Mouse (Mus musculus): ENCODE results near the gene Mapk8ip2.
"Not testable (repeated sequence)": the region's sequence is repeated elsewhere in the genome, so short reads cannot be mapped to it uniquely, and the experiment has no call there.

The Mapk8ip2 gene

DNA sequence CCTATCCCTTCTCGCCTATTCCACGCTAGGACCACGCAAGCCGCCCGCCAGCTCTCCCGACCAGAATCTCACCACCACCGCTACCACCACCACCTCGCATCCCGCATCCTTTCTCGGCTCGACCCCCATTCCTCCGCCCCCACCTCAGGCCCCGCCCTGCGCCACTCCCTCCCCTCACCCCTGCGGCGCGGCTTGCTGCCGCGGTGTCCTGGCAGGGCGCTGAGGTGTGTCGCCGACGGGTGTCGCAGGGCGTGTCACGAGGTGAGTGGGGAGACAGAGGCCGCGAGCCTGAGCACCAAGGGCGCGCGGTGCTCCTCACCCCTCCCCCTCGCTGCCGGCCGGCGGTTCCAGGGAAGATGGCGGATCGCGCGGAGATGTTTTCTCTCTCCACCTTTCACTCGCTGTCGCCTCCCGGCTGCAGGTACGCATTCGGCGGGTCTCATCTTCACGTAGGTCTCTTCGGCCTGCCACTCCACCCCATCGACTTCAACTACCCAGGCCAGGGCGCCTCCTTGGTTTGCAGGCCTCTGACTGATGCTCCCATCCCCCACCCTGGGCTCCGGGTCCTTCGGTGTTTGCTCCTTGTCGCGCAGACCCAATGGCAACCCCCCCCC lies at the start of gene Mapk8ip2:
Mapk8ip2 (plus strand) TSS at position 49 of the 614 bp plus-strand sequence.
- no peak for DNase-seq (ENCODE audit: low spot score)

DNA sequence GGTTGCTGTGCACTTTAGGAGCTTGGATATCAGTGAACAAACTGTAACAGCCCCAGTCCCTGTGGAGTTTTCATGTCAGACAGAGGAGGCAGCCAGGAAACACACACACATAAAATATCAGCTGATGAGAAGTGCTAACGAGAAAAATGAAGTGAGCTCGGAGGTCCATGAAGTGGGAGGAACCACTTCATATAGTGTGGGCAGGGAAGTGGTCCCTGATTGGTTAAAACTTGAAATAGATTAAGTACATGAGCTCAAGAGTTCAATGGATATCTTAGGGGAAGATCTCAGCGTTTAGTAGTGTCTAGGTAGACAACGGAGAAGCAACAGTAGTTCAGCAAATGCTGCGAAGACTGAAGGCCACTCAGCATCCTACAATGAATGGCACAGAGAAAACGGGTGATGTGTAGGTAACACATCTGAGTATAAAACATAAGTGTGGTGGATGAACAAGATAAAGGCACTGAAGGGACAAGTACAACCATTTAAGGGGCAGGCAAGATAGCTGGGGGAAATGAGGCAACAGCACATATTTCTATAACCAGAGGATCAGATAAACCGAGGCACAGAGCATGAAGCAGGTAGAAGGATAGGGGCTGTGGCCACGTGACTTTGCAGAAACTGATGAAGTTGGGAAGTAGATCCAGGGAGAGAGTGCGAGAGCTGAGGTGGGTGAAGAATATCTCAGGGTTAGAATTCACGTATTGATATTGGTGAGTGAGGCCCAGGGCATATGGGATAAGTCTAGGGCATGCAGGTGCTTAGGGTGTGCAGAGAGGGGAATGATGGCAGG lies 48.7 kb upstream of the Mapk8ip2 start:
- no peak for DNase-seq (ENCODE audit: low spot score)

DNA sequence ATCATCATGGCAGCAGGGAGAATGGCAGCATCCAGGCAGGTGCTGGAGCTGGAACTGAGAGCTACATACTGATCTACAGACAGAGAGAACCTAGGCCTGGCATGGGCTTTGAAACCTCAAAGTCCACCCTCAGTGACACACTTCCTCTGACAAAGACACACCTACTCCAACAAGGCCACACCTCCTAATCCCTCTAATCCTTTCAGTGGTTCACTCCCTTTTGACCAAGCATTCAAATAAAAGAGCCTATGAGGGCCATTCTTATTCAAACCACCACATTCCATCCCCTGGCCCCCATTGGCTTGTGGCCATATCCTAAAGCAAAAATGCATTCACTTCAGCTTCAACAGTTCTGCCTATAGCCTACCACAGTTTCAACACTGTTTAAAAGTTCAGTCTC lies 47.0 kb upstream of the Mapk8ip2 start:
- DNase-seq (ENCODE audit: low spot score): no peak

DNA sequence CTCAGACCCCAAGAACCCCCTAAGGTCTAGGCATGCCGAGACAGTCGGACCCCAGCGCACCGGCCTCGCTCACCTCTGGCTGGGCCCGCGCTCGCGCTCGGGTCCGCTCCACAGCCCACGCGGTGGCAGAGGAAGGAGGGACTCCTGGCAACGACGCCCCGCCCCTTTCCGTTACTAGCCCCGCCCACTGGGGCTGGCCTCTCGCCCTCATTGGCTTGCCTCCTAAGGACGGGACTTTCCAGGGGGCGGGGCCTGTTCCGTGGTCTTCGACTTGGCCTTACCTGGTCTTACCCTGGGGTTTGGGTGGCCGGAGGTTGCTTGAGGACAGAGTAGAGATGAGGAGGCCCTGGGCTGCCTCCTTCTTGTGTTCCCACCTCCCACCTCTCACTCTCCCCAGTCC lies 43.6 kb upstream of the Mapk8ip2 start, which contains the start of gene Syce3:
Syce3 (minus strand) TSS at position 386 of the 400 bp plus-strand sequence.
- no peak for DNase-seq (ENCODE audit: low spot score)

DNA sequence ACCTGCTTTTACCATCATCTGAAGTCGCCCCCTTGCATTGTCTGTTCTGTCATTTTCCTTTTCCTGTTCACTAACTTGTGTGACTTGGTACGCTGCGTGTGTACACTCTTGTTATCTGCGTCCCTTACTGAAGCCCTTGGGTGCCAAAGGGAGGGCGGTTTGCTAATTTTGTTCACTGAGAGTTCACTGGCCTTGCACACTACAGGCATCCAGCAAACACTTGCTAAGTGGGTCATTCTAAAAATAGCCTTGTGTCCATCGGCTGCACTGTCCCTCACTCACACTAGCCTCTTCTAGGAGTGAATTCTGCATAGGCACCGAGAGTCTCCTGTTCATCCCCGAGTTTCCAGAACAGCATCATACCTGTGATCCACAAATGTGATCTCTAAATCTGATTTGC lies 38.4 kb upstream of the Mapk8ip2 start:
- DNase-seq (ENCODE audit: low spot score): no peak

DNA sequence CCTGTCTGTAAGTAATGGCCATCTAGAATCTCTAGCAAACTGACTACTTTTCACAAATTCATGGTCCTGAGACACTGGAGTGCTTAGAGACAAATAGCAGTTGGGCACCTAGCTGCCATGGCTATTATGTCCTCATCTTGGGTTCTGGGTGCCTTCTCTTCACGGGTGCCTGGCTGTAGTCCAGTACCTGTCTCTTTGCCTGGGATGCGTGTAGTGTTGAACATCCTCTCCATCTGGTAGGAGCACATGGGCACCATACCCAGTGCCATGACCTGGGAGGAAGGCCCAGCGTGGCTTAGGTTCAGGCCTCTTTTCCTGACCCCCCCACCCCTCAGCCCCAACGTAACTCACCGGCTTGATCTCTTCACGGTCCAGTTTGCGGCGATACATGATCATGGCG lies 31.8 kb upstream of the Mapk8ip2 start:
- DNase-seq (ENCODE audit: low spot score): no peak

DNA sequence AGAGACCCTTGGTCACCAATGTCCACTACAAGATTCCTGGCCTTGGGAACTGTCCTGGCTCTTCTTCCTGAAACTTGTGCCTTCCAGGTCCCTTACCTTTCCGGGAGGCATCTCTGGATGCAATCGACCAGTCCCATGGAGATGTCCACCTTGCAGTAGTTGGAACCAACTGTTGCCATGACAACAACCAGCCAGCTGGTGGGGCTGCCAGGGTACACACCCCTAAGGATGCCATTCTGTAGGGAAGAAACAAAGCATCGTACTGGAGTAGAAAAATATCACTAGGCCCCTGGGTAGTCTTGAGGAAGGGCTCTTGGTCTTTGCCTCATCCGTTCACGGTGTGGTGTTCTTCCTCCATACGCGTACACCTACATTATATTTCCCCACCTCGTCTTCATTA lies 29.1 kb upstream of the Mapk8ip2 start:
- no peak for DNase-seq (ENCODE audit: low spot score)

DNA sequence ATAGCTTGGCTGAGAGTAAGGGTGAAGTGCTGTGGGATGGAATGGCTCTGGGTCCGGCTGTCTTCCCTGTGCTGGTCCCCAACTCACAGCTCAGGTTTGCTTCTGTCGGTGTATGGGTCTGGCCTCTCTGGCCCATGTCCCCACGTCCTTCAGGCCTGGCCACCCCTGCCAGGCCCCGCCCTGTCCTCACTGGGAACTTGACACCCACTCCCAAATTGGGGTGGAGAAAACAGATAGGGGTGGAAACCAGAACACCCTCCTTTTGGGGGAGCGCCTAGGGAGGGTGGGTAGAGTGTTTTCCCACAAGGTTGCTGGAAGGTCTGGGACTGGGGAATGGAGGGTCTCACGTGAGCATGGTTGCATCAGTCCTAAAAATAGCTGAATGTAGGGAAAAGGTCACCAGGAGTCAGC lies 28.0 kb upstream of the Mapk8ip2 start, which contains the start of gene Cpt1b:
Cpt1b (minus strand) TSS at position 153 of the 411 bp plus-strand sequence.
- DNase-seq (ENCODE audit: low spot score): no peak

DNA sequence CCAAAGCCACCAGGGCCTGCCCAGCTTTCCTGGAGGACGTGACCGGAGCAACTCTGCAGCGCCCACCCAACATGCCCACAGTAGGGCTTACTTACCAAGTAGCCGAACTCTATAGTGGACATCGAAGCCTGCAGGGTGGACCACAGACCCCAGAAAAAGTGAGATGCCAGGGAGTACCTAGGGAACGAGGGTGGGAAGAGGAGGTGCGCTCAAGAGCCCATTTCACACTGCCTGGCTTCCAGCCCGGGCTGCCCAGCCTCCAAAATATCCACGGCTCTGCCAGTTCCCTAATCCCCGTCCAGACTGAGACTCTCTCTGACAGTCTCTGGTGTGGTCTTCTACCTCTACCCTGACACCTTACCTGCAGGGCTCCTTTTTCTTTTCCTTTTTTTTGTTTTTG lies 27.0 kb upstream of the Mapk8ip2 start:
- DNase-seq (ENCODE audit: low spot score): no peak

DNA sequence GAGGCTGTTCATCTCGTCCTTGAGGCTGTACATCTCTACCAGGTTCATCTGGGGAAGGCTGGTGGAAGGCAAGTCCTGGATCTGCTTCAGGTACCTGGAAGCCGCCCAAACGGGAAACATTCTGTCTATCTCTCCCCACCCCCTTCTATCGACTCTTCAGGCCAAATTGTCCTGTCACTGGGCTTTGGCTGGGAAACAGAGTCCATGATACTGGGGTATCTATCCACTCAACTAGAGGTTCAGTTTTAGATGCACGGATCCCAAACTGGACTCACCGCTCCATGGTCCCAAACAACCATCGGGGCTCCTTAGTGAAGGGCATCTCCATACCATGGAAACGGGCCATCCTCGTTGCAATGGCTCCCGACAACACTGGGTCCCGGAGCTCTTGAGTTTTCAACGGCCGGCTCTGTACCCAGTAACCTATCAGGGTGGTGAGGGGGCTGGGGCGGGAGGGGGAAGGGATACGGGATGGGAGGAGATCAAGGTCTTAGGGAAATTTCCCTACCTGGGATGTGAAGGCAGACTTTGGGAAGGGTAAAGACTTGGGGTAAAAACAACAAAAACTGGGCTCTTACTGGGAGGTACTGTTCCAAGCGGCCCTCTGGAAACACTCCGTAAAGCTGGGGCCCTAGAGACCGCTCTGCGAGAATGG lies 25.4 kb upstream of the Mapk8ip2 start:
- DNase-seq (ENCODE audit: low spot score): no peak

DNA sequence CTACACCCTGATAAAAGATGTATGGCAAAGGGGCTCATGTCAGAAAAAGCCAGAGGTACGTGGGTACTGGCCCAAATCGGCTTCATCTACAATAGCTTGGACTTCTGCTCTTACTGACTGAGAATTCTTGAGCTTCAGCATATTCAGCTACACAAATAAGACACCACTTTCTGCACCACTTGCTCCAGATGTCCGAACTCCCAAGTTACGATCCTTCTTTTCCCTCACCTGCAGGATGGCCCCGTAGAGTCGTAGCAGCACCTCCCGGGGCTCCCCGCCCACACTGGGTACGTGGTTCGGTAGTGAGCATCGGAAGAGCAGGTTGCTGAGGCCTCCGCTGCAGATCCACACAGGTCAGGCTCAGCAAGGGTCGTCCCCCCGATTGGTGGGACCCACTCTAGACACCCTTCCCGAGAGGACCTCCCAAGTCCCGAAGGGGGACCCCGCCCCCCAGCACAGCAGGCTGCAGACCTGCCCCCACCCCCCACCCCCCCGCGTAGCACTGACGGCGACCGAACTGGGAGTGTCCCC lies 24.8 kb upstream of the Mapk8ip2 start:
- DNase-seq (ENCODE audit: low spot score): no peak

DNA sequence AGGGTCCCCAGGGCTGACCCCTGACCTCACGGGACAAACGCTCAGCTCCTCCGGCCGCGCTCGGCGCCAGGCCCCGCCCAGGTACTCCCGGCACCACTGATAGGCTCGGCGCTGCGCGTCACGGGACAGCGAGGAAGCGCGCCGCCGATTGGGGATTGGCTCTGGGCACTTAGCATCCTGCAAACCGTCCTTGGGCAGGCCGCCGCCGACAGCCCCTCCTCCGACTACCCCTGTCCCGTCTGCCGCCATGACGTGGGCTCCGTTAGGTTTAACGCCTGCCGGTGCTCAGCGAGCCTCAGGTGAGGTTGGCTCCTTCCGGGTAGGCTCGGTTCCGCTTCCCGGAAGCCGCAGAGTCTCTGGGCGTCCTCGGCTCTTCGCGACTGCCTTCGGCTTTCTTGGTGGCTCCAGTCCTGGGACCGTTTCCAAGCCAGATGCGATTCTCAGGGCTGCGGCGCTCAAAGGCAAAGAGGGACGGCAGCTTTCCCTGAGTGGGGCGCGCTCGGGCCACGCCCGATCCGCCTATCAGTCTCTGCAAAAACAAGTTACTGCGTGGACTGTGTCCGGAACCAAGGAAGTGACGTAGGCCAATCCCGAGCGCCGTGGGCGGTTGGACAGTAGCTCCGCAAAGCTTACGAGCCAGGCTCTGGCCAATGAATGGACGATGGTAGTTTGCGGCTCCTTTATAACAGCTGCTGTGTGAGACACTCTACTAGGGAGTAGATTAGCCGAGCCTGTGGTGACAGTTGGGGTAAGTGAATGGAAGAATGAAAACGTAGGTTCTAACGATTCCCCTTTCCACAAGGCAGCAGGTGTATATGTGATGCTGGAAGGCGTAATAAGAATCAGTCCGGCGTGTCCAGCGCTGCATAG lies 24.1 kb upstream of the Mapk8ip2 start, which contains the start of the genes C730034F03Rik, Gm44502 and Chkb:
C730034F03Rik (plus strand) TSS at position 238 of the 870 bp plus-strand sequence.
Gm44502 (minus strand) TSS at position 345 of the 870 bp plus-strand sequence.
Chkb (minus strand) TSS at position 557 of the 870 bp plus-strand sequence.
- DNase-seq (ENCODE audit: low spot score): peak; percentile 94

DNA sequence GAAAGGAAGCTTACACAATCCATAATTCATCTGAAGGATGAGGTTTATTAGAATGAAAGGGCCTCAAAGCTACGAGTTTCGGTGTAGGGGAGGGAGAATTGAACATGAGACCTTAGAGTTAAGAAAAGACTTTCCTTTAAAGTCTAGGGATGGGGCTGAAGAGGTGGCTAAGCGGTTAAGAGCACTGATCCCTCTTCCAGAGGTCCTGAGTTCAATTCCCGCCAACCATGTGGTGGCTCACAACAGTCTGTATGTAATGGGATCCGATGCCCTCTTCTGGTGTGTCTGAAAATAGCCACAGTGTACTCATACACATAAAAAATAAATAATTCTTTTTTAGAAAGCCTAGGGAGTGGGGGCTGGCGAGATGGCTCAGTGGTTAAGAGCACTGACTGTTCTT lies 23.4 kb upstream of the Mapk8ip2 start:
- peak; percentile 13 for DNase-seq (ENCODE audit: low spot score)

DNA sequence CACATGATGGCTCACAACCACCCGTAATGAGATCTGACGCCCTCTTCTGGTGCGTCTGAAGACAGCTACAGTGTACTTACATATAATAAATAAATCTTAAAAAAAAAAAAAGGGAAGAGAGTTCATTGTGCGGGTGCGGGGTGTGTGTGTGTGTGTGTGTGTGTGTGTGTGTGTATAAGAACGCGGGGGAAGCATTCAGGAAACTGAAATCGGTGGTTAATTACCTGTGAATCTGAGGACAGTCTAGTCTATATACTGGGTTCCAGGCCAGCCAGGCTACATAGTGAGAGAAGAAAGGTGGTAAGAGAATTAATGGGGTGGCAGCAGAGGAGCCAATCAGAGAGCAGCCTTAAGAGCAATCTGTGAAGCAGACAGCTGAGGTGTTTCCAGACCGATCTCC lies 22.9 kb upstream of the Mapk8ip2 start:
- not testable (repeated sequence) for DNase-seq (ENCODE audit: low spot score)

DNA sequence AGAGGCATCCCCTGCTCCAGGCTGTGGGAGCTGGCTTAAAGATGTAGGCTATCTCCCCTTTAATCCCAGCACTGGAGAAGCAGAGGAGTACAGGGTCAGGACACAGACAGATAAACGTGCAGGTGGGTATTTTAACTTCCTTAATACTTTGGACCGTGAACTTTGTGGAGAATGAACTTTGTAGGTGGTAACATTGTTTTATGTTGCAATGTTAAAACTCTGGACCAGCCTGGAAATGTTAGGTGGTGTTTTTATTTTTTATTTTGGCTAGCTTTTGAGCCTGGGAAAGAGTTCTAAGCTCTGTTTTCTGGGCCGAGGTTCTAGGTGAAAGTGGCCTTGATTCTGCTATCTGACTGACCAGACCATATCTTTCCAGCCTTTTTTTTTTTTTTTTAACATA lies 22.4 kb upstream of the Mapk8ip2 start:
- DNase-seq (ENCODE audit: low spot score): no peak

DNA sequence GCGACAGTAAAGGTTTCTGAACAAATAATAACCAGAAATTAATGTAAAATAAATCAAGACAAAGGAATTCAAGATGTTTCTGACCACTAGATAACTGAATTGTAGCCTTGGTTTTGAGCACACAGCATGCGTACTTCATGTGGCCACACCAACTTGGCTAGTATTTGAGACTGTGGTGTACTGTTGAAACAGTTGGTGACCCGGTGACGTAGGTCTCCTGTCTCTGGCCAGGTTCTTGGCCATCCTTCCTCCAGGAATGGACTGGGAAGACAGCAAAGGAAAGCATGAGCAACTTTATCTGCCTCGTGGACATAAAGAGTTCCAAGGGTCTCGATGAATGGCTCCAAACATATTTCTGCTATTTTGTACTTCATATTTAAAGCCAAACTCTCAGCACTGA lies 21.9 kb upstream of the Mapk8ip2 start:
- DNase-seq (ENCODE audit: low spot score): no peak

DNA sequence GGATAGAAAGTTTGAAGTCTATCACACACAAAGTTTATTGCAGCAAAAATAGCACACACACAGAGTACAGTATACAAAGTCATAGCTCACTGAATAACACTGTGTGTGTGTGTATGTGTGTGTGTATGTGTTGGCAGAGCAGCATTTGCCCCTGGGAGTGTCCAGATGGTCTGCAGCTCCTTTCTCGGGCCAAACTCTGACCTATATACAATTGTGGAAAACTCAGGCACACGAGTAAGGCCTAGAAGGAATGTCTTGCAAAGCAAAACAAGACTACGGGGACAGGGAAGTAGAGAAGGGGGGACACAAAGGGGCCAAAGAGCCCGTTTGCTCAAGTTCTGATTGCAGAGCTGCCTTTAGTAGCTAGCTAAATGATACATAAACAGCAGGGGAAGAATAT lies 20.8 kb upstream of the Mapk8ip2 start:
- no peak for DNase-seq (ENCODE audit: low spot score)

DNA sequence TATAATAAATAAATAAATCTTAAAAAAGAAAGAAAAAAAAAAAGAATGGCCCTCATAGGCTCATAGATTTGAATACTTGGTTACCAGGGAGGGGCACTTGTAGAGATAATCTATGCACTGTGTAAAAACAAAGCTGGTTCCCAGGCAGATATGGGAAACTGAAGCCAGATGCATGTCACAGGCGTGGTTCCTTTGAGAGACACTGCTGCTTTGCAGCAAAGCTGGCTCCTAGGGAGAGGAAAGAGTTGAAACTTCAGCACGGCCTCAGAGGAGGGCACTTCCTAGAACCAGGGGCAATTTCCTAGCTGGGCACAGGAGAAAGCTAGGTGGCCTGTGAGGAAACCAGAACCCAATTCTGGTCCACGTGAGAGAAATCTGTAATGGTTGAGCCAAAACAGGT lies 19.6 kb upstream of the Mapk8ip2 start:
- no peak for DNase-seq (ENCODE audit: low spot score)

DNA sequence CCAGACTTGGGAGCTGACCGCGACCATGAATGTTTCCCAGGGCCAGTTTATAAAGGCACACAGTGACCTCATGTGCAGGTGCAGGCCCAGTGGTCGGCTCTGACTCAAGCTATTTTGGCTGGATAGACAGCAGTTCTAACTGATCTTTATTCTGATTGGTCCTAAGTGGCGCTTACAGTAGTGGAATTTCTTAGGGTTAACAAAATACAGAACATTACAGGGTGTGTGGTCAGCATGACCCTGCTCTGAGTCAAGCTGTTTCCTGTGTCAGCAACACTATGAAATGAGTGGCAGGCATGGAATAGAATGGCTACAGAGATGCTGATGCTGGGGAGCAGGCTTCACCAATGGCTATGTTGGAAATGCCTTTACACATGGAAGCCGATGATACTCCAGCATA lies 17.8 kb upstream of the Mapk8ip2 start:
- no peak for DNase-seq (ENCODE audit: low spot score)

DNA sequence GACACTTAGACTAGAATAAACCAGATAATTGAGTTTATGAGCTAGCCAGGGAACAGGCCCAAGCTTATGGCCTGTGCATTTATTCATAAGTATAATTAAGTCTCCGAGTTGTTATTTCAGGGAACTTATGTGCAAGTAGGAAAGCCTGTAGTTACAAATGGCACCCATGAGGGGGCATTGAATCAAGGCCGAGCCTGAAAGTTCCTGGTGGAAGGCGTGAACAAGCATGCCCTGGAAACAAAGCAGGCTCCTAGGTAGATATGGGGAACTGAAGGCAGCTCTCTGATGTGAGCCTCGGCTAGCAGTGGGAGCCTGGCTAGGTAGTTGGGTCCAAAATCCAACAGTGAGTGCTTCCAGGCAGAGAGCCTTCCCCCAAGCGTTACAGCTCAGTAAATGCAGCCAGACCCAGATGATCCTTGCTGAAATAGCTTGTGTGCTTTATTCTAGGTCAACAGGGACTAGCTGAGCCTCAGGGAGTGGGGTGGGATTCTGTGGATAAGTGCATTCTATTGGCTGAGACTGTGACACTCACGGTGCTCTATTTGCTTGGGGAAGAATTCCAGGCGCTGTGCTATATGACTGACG lies 11.1 kb upstream of the Mapk8ip2 start:
- no peak for DNase-seq (ENCODE audit: low spot score)

Data from T-cell, adult 2 months (primary cell).